Mouse (Mus musculus): Measurements from ENCODE around the gene Hcar2.

DNA sequence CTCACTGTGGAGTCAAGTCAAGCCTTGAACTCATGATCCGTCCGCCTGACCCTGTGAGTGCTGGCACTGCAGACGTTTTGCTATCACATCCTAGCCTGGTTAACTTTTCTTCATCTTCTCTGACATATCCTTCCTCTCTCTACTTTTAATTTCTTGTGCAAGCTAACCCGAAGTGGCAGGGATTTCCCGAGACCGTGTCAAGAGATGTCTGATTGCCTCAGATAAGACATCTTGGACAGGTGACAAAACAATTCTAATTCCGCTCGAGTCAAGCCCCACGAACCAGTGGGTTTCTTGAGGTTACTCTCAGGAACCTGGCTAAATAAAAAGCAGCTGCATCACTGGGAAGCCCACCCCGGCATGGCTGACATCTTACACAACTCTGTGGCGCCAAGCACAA is 6.5 kb downstream of the Hcar2 start:
- no peak for TF ChIP-seq ZNF384 (IDR thresholded peaks at IDR 0.05; ENCODE audit: low read depth, low read length)
- no peak for TF ChIP-seq E2F4 (IDR thresholded peaks at IDR 0.05; ENCODE audit: borderline replicate concordance, low read depth, low read length)
- TF ChIP-seq CTCF (IDR thresholded peaks at IDR 0.05 in 2 of 3, conservative IDR thresholded peaks at IDR 0.05 in 1 of 3; ENCODE audit: control insufficient read depth in 1 of 3, insufficient read depth in 1 of 3, low read depth in 2 of 3, low read length in 3 of 3, poor library complexity in 1 of 3, severe bottlenecking in 1 of 3) = no peak

Data from MEL (cell line).